Mouse (Mus musculus) olfactory bulb, adult 2 months (tissue): ENCODE measurements around the gene Hsf5.

Source experiments
- CTCF ChIP-seq: fragments of 200-500 bp; IDR thresholded peaks from 2 replicates; pipeline ENCODE4 v1.5.1; 2012; ENCODE audit warnings: low read depth, mild to moderate bottlenecking, low read length, moderate library complexity; ENCODE audit not compliant: insufficient read depth
- POLR2A ChIP-seq: fragments of 200-500 bp; IDR thresholded peaks from 2 replicates; pipeline ENCODE4 v1.6.1; 2012; ENCODE audit warnings: mild to moderate bottlenecking, low read depth, low read length, moderate library complexity; ENCODE audit not compliant: insufficient read depth

GRCm38 (mm10) chr11:87697131-87697682 lies 80.2 kb downstream of the Hsf5 start:
- TF ChIP-seq CTCF (no peak), POLR2A (no peak)
